Mouse (Mus musculus): ENCODE measurements around the gene Ppp1r14c.

Gene Ppp1r14c

DNA sequence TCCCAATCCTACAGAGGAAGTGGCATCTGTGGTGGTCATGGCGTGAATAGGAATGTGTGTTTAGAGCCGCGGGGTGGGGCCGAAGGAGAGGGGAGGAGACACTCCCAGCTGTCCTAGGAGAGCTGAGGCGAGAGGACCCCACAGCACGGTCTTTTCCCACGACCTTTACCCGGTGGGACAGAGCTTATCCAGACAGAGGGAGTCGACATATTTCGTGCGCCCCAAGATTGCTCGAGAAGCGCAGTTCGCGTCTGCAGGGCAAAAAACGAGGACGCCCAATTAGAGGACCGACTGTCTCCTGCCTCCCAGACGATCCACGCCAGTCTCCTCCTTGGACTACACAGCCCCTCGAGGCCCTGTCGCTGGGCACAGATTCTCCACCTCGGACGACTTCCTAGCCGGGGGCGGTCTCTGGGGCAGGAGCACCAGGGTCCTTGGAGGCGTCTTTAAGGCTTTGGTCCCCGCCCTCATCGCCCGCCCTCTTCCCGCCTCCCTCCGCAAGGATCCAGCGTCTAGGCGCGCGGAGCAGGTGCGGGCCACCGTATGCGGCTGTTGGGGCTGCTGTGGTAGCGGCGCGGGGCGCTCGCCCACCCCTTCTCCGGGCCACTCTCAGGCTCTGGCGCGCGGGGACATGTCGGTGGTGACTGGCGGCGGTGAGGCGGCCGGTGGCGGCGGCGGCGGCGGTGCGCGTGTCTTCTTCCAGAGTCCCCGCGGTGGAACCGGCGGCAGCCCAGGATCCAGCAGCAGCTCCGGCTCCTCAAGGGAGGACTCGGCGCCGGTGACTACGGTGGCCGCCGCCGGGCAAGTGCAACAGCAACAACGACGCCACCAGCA lies at the start of gene Ppp1r14c:
Gene Ppp1r14c (plus strand): TSS at position 22 of the 834 bp plus-strand sequence.
- peak; percentile 85 for ATAC-seq (ENCODE audit: low TSS enrichment)

DNA sequence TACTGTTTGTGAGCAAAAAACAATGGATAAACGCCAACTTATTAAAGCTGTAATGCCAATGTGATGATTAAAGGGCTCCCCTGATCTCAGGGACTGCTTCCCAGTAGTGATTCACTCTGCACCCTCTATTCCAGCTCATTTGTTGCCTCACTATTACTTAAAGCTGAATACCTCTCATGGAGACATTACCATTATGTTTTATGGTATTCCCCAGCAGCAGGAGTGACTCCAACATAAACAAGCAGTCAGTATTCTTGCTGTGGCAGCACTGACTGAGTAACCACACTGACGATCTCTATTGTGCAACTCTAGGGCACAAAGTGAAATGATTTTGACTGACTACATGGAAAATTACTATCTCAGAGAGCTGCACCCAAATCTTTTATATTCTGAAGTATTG lies 44.5 kb upstream of the Ppp1r14c start:
- no peak for ATAC-seq (ENCODE audit: low TSS enrichment)

GRCm38 (mm10) chr10:3325447-3325846 lies 40.4 kb upstream of the Ppp1r14c start:
- no peak for ATAC-seq (ENCODE audit: low TSS enrichment)

- peak; percentile 84 for ATAC-seq (ENCODE audit: low TSS enrichment)
Observed at GRCm38 (mm10) chr10:3332880-3333279, 33.0 kb upstream of the Ppp1r14c start.

DNA sequence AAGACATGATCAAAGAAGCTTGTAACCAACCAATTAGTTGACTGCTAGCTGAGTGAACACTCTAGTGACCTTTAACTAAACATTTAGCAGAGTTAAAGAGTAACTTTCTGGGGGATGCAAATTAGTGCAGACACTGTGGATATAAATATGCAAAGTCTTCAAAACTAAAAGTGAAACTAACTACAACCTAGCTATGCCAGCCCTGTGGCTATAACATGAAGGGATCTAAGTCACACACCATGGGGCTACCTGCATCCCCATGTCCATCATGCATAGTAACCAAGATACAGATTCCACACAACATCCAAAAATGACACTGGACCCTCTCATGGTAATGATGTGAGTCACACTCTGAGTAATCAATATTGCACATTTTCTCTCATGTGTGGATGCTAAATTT lies 31.3 kb upstream of the Ppp1r14c start:
- no peak for ATAC-seq (ENCODE audit: low TSS enrichment)

- ATAC-seq (ENCODE audit: low TSS enrichment): no peak
Observed at GRCm38 (mm10) chr10:3336729-3337329, 29.0 kb upstream of the Ppp1r14c start.

DNA sequence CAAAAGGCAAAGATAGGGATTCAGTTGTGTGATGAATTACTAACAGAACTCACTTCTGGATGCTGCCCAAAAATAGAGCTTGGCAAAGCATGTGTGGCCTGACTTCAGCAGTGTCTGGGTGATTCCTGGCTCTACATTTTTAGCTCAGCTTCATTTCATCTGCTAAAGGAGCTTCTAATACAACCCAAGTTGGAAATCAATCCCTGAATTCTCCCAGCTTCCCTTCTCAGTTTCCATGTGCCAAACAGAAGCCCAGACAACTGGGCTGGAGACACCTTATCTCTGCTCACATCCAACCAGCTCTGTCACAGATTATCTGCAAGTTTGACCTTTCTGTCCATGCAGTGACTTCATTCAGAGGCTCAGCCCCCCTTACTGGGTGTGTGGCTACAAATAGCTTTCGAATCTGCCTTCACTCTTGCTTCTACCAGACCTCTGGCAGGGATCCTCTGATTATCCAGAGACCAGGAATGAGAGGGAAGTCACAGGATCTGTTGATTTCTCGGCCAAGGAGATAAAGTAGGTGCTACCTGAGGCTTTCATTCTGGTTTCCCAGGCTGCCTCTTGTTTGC lies 28.4 kb upstream of the Ppp1r14c start:
- ATAC-seq (ENCODE audit: low TSS enrichment): no peak

DNA sequence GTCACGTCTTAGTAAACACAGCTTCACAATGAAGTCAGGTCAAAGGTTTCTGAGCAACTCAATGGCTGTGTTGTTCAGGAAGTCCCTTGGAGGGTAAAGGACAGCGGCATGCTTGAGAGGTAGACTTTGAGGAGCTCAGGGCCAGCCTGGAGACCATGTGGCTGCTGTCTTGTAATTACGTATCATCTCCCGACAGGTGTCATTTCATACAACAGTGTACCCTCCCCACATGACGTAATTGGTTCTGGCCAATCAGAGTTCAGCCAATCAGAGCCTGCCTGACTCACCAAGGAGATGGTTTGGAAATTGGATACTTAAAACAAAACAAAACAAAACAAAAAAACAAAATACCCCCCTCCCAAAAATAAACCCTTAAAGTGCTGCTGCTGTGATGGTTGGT lies 20.2 kb upstream of the Ppp1r14c start:
- ATAC-seq (ENCODE audit: low TSS enrichment): no peak

DNA sequence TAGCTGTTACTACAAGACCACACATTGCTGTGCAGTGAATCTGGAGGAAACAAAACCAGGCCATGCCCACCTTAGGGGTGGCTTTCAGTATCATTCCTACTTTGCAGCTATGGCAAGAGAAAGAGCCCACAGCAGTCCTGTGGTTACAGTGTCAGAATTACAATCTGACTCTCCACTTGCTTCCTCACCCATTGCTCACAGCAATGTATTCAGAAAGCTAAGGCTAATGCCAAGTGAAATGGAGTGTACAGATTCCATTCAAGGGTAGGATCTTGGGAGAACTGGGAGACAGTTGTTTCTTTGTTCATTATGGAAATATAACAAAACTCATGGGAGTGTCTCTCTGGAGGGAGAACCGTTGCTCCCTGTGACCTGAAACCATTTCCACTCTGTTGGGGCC lies 6.3 kb upstream of the Ppp1r14c start:
- ATAC-seq (ENCODE audit: low TSS enrichment): no peak

GRCm38 (mm10) chr10:3365671-3366035 lies 204 bp upstream of the Ppp1r14c start:
- no peak for ATAC-seq (ENCODE audit: low TSS enrichment)

DNA sequence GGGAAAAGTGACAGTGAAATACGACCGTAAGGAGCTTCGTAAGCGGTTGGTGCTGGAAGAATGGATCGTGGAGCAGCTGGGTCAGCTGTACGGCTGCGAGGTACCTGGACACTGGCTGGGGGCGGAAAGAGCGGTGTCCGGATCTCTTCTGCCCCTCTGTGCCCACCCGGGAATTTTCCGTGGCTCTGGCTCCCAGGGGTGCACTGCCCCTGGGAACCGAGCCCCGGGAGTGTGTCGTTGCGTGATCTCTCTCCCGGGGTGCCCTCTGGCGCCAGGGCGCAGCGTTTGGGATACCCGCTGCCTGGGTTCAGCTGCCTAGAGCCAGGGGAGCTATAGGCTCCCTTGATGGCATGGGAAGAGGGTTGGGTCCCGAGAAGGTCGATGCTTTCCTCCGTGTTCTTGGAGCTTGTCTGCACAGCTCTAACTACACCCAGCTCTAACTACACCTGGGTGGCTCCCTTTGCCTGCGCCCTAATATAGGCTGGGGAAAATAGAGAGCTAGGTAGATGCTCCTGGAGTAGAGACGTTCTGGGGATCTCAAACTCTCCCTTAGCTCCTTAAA lies 1.1 kb downstream of the Ppp1r14c start:
- peak; percentile 56 for ATAC-seq (ENCODE audit: low TSS enrichment)

GRCm38 (mm10) chr10:3367440-3367839 lies 1.6 kb downstream of the Ppp1r14c start:
- peak; percentile 18; the same call in 1 of the 2 replicates for ATAC-seq (ENCODE audit: low TSS enrichment)

GRCm38 (mm10) chr10:3383176-3383575 lies 17.3 kb downstream of the Ppp1r14c start:
- ATAC-seq (ENCODE audit: low TSS enrichment): peak; percentile 94

DNA sequence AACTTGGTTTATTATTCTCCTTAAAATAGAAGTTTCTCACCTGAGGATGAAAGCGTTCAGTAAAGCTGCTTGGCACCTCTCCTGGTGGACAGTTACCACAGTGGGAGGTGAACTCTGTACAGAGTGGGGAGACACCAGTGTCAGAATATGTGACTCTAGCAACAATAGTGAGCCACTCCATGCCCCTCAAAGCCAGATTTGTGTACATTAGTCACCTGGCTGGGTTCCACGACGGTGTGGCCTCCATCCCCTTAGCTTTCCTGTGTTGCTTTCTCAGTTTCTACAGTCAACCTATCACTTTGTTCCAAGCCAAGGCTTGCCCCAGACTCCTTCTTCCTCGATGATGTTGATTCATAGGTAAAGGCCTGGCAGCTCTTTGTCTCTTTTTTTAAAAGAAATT lies 26.4 kb downstream of the Ppp1r14c start:
- no peak for ATAC-seq (ENCODE audit: low TSS enrichment)

DNA sequence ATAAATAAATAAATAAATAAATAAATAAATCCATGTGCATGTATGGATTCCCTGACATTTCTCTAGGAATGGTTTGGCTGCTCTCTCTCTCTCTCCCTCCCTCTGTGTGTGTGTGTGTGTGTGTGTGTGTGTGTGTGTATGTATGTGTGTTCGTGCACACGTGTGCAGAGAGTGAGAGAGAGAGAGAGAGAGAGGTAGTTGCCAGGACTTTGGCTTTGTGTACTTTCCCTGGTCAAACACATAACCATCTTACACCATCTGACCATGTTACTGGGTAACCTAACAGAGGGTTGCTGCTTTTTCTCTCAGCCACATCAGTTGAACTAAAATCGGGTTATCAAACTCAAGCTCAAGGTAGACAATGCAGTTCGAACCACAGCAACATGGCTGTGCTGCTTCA lies 27.7 kb downstream of the Ppp1r14c start:
- ATAC-seq (ENCODE audit: low TSS enrichment): no peak

- ATAC-seq (ENCODE audit: low TSS enrichment): peak; percentile 27; the same call in 1 of the 2 replicates
Observed at GRCm38 (mm10) chr10:3394193-3394592, 28.3 kb downstream of the Ppp1r14c start.

GRCm38 (mm10) chr10:3394671-3395288 lies 28.9 kb downstream of the Ppp1r14c start:
- no peak for ATAC-seq (ENCODE audit: low TSS enrichment)

DNA sequence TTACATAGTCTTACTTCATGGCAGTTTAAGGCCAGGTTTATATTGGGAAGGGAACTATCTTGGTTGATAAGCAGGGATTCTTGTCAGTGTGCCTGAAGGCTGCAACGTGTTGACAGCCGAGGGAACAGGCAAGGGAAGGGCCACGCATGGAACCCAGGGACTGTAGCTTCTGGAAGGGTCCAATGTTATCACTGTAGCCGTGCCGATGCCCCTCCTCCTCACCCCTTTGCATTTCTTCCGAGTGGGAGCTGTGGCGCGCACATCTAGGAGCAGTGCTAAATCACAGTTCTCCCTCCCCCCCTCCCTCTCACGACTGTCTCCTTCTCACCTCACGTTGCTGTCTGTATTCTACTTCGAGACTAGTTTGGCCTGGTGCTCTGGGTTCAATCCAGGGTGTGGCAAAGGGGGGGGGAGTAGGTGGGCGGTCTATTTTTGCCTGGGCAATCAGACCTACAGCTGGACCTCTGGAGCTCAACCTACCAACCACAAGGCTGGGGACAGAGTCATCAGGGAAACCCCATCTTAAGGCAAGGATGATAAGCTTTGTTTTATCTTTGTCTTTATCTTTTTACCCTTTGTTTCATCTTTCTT lies 29.6 kb downstream of the Ppp1r14c start:
- ATAC-seq (ENCODE audit: low TSS enrichment): 0 out of 2 replicates have a peak, but pooled peaks have one; percentile 12

- no peak for ATAC-seq (ENCODE audit: low TSS enrichment)
Observed at GRCm38 (mm10) chr10:3396008-3396795, 30.3 kb downstream of the Ppp1r14c start.

GRCm38 (mm10) chr10:3397406-3397805 lies 31.5 kb downstream of the Ppp1r14c start:
- ATAC-seq (ENCODE audit: low TSS enrichment): no peak

GRCm38 (mm10) chr10:3398051-3398450 lies 32.2 kb downstream of the Ppp1r14c start:
- ATAC-seq (ENCODE audit: low TSS enrichment): peak; percentile 66
